Mouse (Mus musculus) naive thymus-derived CD4-positive, alpha-beta T cell, adult 2 months (primary cell): ENCODE results near the gene Tstd2.

Experiments
- DNase-seq: peaks from one replicate; pipeline ENCODE4 v3.0.0-alpha.2; 2011; ENCODE audit warnings: low read depth

Tstd2 gene

DNA sequence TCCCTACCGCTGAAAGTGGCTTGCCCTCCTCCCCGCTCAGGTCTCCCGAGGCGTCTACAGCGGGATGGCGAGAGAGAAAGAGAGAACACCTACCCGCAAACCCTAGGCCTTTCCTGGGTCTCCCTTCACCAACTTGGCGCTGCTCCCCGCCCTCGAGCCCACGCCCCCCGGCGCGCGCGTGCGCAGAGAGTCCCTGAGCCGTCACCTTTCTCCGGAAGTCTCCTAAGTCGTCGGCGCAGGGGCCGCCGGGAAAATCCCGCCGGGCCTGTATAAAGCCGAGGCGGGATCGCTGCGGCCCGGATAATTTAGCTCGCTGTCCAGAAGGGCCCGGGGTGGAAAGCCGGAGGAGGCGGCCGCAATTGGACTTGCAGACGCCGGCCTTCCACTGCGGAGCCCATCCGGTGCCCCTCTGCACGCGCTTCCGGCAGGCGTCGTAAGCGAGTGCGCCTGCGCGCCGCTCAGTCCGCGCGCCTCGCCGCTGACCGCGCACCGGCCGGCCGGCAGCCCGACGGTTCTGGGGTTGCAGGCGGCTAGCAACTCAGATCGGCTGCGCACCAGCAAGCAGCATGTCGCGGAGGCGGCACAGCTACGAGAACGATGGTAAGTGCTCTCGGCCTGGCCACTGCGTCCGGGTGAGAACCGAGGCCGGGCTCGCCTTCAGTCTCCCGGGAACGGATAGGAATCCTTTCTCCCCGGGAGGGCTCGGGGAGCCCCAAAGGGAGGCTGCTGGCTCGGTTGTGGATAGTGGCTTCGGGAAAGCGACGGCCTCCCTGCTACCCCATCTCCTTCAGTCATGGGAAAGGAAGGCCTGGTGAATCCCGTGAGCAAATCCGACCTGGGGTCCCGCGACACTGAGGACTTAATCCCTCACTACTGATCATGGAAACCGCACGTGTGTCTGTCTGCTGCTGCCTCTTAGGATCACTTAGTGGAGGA lies at the start of gene Tstd2, which contains the start of gene Ncbp1:
TSS of gene Tstd2 (minus strand) at position 408 of the 936 bp plus-strand sequence.
TSS of gene Ncbp1 (plus strand) at position 327 of the 936 bp plus-strand sequence.
- DNase-seq, result peak; percentile 97

DNA sequence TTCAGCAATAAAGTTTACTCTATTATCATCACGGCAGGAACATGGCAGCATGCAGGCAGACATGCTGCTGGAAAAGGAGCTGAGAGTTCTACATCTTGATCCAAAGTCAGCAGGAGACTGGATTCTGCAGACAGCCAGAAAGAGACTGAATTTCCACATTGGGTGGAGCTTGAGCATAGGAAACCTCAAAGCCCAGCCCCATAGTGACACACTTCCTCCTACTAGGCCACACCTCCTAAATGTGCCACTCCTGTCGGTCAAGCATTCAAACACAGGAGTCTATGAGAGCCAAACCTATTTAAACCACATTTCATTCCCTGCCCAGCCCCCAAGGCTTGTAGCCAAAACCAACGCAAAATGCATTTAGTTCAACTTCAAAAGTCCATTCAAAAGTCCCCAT lies 48.0 kb upstream of the Tstd2 start:
- DNase-seq, result no peak

DNA sequence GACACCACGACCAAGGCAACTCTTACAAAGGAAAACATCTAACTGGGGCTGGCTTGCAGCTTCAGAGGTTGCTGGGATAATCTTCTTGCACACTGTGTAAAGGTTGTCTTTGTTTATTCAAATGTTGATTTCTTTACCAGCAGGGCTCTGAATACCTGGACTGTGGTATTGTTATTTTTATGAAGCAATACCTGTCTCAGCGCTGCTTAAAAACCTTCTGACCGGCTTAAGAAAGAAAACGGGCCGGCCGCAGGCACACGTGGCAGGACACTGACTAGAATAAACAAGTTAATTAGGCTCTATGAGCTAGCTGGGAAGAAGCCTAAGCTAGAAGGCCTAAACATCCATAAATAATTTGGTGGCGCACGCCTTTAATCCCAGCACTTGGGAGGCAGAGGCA lies 47.4 kb upstream of the Tstd2 start:
- DNase-seq, result no peak

DNA sequence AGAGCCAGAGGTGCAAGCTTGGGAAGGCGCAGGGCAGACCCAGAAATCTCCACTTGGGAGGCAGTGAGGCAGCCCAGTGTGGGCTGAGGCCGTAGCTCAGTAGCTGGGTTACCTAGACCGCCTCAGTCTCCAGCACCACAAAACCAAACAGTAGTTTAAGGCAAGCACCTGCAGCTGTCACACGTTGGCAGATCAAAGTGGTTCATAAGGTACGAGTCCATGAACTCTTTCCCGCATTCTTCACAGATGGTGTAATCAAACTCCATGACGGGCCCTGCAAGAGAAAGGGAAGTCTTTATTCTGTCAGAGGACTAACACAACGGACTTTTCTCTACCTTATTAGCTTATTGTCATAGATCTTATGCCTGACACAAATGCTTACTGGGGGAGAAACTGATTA lies 46.9 kb upstream of the Tstd2 start:
- no peak for DNase-seq

DNA sequence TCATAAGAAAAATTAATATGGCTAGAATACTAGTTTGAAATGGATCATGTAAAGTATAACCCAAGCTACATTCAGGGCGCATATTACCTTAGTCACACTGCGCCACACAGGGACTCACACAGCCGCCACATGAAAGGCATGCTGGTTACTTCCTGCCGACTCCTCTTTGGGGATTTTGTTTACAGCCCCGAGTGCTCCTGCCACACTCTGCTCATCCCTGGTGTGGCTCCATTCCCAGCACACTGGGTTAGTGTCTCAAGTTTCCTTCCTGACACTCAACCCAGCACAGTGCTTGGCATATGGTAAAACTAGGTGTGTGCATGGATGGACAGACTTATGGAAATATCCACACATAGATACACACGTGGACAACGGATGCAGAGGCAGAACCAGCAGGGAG lies 43.7 kb upstream of the Tstd2 start:
- peak; percentile 58 for DNase-seq

DNA sequence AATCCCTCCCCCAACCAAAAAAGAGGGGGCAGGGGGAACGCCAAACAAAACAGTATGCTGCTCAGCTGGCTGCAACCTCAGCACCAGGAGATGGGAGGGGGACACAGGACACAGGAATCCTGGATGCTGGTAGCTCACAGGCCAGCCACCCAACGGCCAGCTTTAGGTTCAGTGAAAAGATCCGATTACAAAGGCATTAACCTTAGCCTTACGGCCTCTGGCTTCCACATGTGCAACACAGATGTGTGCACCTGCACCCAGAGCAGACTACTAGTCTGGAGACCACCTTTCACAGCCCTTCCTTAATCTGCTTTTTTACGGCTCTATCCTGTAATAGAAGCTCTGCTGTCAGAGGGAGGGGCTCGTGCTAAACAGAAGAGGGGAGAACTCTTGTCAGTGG lies 42.7 kb upstream of the Tstd2 start:
- DNase-seq, result no peak

DNA sequence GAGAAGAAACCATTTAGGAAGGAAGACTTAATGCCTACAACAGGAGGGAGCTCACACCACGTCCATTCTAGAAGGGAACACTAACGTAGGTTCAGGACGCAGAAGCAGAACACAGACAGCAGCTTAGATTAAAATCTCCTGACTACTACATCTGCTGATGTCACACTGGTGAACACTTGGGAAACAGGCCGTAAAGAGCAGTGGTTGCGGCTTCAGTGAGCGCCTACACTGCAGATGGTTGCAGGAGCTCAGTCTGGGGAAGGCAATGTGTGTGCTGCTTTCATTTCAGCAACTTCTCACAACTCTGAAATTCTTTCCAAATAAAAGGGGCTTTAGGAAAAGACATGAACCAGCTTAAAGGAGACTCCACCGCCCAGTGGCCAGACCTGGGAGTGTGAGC lies 39.0 kb upstream of the Tstd2 start:
- no peak for DNase-seq

DNA sequence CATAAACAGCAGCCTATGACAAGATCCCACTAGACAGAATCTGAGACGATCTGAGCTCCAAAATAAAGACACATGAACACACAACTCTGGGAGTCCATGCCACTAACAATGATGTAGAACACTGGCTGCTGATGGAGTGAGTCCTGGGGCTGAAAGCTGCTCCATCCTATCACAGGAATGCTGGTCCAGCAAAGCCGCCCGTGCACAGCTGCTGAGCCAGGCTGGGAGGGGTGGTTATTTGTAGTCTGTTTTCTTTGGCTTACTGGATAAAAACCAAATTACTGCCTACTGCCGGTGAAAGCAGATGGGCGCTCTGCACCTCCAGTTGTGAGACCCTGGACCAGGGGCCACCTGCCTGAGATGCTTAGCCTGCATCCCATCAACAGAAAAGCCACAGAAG lies 38.5 kb upstream of the Tstd2 start:
- no peak for DNase-seq

DNA sequence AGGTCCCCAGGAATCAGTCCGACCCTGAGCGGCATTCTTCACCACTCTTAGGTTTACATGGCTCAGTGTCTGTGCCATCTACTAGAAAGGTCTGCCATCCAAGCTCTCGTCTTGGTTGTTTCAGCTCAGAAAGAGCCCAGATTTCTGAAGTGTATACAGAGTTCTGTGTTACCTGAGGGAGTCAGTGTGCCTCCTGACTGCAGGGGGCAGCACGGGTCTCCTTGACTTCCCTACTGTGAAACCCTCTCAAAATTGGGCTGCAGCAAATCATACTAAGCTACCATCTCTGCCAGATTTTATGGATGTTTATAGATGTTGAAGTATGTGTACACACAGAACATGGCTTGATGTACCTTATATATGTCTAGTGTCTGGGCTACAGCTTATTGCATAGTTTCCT lies 37.8 kb upstream of the Tstd2 start:
- no peak for DNase-seq

DNA sequence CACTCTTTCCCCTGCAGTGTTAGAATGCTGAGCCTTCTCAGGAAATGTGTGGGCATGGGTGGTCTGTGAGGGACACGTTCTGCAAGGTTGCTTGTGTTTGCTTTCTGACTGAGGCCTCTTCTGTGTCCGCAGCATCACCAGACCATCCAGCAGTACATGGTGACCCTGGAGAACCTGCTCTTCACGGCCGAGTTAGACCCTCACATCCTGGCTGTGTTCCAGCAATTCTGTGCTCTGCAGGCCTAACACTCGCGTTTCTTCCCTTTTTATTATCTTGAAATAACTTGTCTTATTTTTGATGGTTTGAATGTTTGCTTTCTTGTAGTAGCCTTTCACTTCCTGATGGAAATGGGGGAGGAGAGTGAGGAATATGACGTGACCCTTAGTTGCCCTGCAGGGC lies 33.3 kb upstream of the Tstd2 start:
- DNase-seq, result no peak

DNA sequence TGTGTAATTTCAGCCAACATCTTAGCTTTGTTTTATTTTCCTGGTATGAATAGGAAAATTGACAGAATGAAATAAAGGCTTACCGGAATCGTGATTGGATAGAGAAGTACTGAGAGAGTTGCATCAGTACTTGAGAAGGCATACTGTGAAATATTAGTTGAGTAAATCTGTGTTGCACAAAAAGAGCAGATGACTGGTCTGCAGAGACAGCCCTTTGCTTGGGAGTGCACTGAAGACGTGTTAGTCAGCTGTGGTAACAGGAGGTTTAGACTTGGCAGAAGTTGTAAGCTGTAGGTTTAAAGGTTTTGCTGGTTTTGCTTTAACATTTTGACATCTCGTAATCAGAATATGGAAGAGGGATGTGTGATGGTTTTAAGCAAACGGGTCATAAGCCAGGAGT lies 27.3 kb upstream of the Tstd2 start:
- no peak for DNase-seq

DNA sequence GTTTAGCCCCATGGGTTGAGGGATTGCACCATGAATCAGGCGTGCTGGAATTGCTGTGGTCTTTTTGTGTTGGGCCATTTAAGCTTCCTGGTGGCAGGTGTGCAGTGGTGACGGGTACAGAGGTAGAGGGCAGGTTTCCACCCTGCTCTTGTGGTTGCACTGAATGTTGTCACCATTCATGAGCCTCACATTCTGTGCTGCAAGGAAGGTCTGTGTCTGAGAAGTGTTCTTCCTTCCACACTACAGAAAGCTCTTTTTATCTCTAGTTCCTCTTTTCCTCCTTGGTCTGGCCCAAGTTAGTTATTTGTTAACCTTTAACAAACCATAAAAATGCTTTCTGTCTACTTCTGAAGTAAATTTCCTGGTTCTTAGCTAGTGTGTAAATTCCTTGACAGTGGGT lies 25.5 kb upstream of the Tstd2 start:
- peak; percentile 26 for DNase-seq

DNA sequence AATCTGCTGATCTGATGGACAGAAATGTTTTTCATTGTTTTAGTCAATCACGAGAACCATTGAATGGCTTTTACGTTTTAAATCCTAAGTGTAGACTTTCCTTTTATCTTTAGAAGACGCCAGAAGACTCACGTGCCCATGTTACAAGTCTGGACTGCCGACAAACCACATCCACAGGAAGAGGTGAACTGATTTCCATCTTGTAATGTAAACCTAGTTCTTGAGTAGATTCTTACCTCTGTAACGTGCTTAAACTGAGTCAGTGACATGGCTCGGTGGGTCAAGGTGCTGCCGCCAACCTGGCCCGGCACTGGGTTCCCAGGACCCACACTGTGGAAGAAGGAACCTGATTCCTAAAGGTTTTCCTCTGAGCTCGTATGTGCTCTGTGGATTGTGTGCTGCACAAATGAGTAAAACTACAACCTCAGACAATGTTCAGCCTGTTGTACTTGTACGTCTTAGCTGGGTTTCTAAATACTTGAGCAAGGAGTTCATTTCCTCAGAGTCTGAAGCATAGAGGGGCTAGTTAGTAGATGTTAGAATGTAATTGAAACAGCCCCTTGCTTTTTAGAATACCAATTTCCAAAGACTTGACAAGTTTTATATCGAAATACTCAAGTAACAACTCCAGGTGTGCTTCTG lies 13.5 kb upstream of the Tstd2 start:
- DNase-seq, result peak; percentile 84

DNA sequence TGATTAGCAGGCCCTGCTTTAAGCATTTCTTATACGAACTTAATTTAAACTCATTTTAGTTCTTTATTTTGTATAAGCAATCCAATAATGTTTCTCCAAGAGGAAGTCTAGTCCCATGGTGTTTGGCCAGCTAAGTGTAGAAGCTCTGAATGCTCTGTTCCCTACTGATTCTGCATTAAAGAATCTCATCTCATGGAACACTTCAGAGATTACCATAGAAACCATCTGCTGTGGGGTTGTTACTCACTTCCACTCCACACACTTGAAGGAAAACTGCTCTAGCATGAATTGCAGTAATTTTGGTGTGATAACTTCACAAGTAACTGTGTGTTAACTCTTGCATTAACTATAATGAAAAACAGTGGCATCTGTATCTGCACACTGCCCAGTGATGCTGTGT lies 8.4 kb upstream of the Tstd2 start:
- no peak for DNase-seq

DNA sequence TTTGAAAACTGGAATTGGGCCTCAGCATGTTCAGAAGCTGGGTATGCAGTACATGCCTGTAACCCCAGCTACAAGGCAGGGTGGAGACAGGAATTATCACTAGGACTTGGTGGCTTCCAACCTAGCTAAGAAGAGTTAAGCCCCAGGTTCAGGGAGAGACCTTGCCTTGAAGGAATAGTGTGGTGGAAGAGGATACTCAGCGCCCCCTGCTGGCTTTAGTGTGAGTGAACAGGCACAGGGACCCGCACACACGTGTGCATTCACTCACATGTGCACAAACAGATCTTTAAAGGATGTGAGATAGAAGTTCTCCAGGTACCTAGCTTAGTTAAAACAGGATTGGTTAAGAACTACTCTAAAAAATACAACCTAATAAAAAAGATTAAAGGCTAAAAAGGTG lies 5.8 kb upstream of the Tstd2 start:
- DNase-seq, result peak; percentile 57

DNA sequence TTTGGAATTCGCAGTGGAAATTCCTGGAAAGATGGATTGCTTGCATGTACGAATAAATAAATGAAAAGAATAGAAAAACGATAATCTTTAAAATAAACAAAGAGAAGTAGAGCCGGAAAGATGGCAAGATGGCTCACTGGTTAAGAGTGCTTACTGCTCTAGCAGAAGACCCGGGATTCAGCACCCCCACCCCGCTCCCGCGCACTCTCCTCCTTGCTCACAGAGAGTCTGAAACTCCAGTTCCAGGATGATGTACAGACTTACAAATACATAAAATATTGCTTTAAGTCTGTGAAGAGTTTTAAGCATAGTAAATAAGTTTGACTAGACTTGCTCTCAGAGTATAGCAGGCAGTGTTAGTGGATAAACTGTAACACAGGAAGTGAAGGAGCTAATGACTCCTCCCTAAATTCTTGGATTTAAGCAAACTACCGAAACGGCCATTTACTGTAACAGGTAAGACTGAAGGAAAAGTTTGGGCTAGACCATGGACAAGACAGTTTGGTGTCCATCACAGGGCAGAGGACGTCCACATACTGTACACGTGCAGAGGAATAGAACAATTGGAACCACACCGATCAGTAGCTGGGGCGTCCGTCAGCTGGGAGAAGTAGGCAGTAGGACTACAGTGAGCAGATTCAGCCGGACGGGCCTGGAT lies 736 bp downstream of the Tstd2 start:
- no peak for DNase-seq

DNA sequence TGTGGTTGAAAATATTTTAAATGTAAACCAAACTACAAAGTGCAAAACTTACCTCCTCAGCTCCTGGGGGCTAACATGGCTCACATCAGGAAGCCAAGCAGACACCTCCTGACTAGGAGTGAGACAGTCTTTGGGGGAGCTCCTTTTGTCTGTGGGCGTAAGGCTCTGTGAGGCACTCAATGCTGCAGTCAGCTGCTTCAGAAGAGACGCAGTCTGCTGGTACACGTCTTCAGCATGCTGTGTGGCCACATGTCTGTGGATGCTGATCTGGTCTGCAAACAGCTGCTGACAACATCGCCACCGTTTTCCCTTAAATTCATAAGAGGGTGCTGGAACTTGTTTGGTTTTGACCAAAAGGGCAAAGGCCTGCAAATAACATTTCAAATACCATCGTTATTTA lies 6.7 kb downstream of the Tstd2 start:
- no peak for DNase-seq

DNA sequence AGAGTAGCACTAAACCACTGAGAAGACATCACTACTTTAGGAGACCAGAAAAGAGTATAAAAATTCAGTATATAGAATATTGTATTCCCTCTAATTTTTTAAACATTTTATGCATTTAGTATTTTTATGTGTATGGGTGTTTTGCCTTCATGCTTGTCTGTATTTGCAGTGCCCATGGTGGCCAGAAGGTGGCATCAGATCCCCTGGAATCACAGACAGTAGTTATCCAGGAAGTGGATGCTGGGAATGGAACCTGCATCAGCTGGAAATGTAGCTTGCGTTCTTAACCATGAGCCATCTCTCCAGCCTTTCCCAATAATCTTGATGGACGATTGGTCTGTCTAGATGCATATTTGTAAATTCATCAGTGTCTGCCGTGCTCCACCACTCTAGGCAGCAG lies 8.3 kb downstream of the Tstd2 start:
- peak; percentile 77 for DNase-seq

DNA sequence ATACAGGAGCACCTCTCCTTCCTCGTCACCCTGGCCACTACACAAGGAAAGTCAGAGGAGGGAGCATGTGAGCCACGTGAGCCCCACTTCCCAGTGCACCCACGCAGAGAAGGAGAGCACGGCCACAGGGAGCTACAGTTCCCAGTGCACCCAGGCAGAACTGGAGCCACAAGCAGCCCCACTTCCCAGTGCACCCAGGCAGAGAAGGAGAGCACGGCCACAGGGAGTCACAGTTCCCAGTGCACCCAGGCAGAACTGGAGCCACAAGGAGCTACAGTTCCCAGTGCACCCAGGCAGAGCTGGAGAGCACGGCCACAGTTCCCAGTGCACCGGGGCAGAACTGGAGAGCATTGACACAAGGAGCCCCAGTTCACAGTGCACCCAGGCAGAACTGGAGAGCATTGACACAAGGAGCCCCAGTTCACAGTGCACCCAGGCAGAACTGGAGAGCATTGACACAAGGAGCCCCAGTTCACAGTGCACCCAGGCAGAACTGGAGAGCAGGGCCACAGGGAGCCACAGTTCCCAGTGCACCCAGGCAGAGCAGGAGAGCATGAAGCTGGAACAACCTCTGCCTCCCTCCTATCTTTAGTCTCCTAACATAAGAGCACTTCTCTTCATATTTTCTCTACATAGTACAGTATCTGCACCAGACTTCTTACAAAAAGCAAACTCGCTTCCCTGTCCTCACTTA lies 9.0 kb downstream of the Tstd2 start:
- no peak for DNase-seq

DNA sequence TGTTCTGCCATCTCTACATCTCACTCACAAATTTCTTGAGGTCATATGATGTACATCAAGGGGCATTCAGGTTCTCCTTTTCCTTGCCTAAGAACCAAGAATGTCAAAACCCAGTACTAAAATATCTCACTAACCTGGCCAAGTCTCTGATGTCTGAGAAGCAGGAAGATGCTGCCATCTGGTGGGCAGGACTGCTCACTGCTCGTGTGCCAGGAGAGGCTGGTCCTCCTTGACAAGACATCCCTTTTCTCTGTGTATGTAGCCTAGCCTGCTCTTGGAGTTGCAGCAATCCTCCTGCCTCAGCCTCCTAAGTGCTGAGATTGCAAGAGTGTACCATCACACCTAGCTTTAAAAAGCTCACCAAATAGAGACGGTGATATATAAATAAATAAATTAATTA lies 12.0 kb downstream of the Tstd2 start:
- peak; percentile 78 for DNase-seq

DNA sequence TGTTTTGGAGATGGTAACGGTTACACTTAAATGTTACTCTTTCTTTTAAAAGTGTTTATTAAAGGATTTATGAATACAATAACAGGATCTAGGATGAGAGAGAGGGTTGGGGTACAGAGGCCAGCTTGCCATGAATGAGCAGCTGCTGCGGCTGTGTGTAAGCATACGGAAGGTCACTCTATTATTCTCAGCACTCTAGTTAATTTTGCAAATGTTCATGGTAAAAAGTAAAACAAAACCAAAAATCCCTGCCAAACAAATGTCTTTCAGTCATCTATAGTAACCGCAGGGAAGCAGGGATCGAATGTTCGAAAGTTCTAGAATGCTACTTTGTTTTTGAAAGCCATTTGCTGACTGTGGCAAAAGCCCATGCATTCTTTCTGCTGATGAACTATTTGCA lies 15.1 kb downstream of the Tstd2 start:
- DNase-seq, result no peak

DNA sequence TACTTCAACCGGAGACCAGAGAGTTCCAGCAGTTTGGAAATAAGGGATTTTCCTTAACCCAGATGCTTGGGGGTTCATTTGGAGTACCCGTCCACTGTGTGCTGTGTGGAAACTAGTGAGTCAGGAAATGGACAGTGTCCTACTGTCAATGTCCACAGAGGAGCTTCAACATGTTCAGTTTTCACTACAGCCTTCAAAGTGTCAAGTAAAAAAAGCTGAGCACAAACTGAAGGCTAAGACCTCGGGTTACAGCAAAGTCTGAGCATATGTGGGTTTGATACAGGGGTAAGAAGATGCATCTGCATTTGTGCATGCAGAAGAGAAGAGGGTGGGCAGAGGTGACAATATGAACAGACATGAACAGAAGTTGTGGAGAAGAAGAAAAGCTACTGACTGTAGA lies 17.7 kb downstream of the Tstd2 start:
- no peak for DNase-seq
